Mouse (Mus musculus) bone marrow, adult 2 months (tissue): ENCODE data around the gene Nrp2.

Source experiments
- CTCF ChIP-seq: fragments of 200-500 bp; IDR thresholded peaks from 2 replicates; pipeline ENCODE4 v1.5.1; 2011; ENCODE audit warnings: low read length, control low read depth; ENCODE audit not compliant: control insufficient read depth, insufficient read depth
- POLR2A ChIP-seq: fragments of 200-500 bp; IDR thresholded peaks from 2 replicates; pipeline ENCODE4 v1.6.1; 2011; ENCODE audit warnings: low read depth, mild to moderate bottlenecking, control low read depth, low read length, borderline replicate concordance; ENCODE audit not compliant: control insufficient read depth

- TF ChIP-seq CTCF = no peak
- TF ChIP-seq POLR2A = no peak
Observed at GRCm38 (mm10) chr1:62729345-62730150, 26.5 kb downstream of the Nrp2 start.
